Mouse (Mus musculus) embryonic facial prominence, embryonic 10.5 days (tissue): ENCODE measurements around the gene Asb8. TPM values are rescaled to one million over a fixed set of nuclear protein-coding genes. Genes with fewer than 3 reads are reported as not detected.

Experiments
- DNase-seq: peaks from one replicate; pipeline ENCODE4 v3.0.0-alpha.2; 2017; ENCODE audit warnings: low spot score
- H3K27ac ChIP-seq: fragments of 300-500 bp; sonication (generic); replicated peaks from 2 replicates; pipeline ENCODE4 v1.5.1; 2016; ENCODE audit warnings: mild to moderate bottlenecking
- H3K27me3 ChIP-seq: fragments of 300-500 bp; sonication (generic); replicated peaks from 2 replicates; pipeline ENCODE4 v1.6.1; 2016; ENCODE audit warnings: low read depth, mild to moderate bottlenecking; ENCODE audit not compliant: poor library complexity, severe bottlenecking
- H3K36me3 ChIP-seq: fragments of 300-500 bp; sonication (generic); replicated peaks from 2 replicates; pipeline ENCODE4 v1.6.1; 2016; ENCODE audit warnings: mild to moderate bottlenecking, moderate library complexity
- H3K4me1 ChIP-seq: fragments of 300-500 bp; sonication (generic); 2 replicates; pipeline ENCODE4 v1.6.1; 2016
- H3K4me3 ChIP-seq: fragments of 300-500 bp; sonication (generic); 2 replicates; pipeline ENCODE4 v1.5.1; 2016; ENCODE audit warnings: mild to moderate bottlenecking, moderate library complexity
- H3K9me3 ChIP-seq: fragments of 300-500 bp; sonication (generic); 2 replicates; pipeline ENCODE4 v1.6.1; 2016; ENCODE audit warnings: mild to moderate bottlenecking
- WGBS: fragments of 180-500 bp; shearing (Covaris S2); methylation state at CpG from one replicate; pipeline ENCODE4 v1.1.7; 2016; 5-methylcytosine and 5-hydroxymethylcytosine counted together
- polyA plus RNA-seq: library from polyadenylated mRNA; unstranded; fragments of >200 nt; fragmentation: Nextera tagmentation; extraction: Ambion mirVana; gene quantifications from 2 replicates; pipeline ENCODE4 v1.2.1, GENCODE M21; 2016

Asb8 gene
- polyA plus RNA-seq, 1 experiment from 2014 or later: 43.2 TPM

- no peak overlapping the region for H3K27ac ChIP-seq
- no peak overlapping the region for H3K4me3 ChIP-seq
- H3K9me3 ChIP-seq: no peaks in the 10 kb centered on the region
- peaks cover 5% of the 10 kb centered on the region; the same call in 1 of the 2 replicates for H3K4me1 ChIP-seq
- WGBS: 33% methylated on average over 3 of the region's 3 CpGs
- no peaks in the 10 kb centered on the region for H3K27me3 ChIP-seq
- no peaks in the 10 kb centered on the region for H3K36me3 ChIP-seq
- peak; percentile 39 for DNase-seq
Measured at GRCm38 (mm10) chr15:98153625-98154024, 11.8 kb downstream of the Asb8 start.

- H3K27me3 ChIP-seq: no peaks in the 10 kb centered on the region
- H3K4me3 ChIP-seq: no peak overlapping the region
- no peak overlapping the region for H3K27ac ChIP-seq
- H3K4me1 ChIP-seq: peaks cover 5% of the 10 kb centered on the region; the same call in 1 of the 2 replicates
- H3K9me3 ChIP-seq: no peaks in the 10 kb centered on the region
- WGBS: 52% methylated on average over 7 of the region's 7 CpGs
- no peak for DNase-seq
- H3K36me3 ChIP-seq: no peaks in the 10 kb centered on the region
Measured at GRCm38 (mm10) chr15:98152916-98153315, 12.5 kb downstream of the Asb8 start.

- H3K9me3 ChIP-seq: no peaks in the 10 kb centered on the region
- H3K27me3 ChIP-seq: no peaks in the 10 kb centered on the region
- no peak for DNase-seq
- H3K4me3 ChIP-seq: no peak overlapping the region
- no peaks in the 10 kb centered on the region for H3K36me3 ChIP-seq
- H3K4me1 ChIP-seq: peaks cover 23% of the 10 kb centered on the region
- H3K27ac ChIP-seq: no peak overlapping the region
- 78% methylated on average over 10 of the region's 10 CpGs for WGBS
Measured at GRCm38 (mm10) chr15:98149166-98149602, 16.2 kb downstream of the Asb8 start.

GRCm38 (mm10) chr15:98148356-98148755 is 17.1 kb downstream of the Asb8 start:
- peaks cover 24% of the 10 kb centered on the region for H3K4me1 ChIP-seq
- no peak overlapping the region; the same call in 1 of the 2 replicates for H3K27ac ChIP-seq
- H3K9me3 ChIP-seq: no peaks in the 10 kb centered on the region
- DNase-seq: no peak
- H3K36me3 ChIP-seq: no peaks in the 10 kb centered on the region
- WGBS: 78% methylated on average over 3 of the region's 3 CpGs
- no peak overlapping the region for H3K4me3 ChIP-seq
- H3K27me3 ChIP-seq: no peaks in the 10 kb centered on the region

- Histone ChIP-seq H3K27ac (peak overlapping the region; percentile 93), H3K36me3 (peaks cover 19% of the 10 kb centered on the region), H3K27me3 (no peaks in the 10 kb centered on the region), H3K4me1 (peaks cover 18% of the 10 kb centered on the region), H3K9me3 (no peaks in the 10 kb centered on the region), H3K4me3 (peak overlapping the region; percentile 95)
- peak; percentile 95 for DNase-seq
- 1% methylated on average over 38 of the region's 38 CpGs for WGBS
Measured at GRCm38 (mm10) chr15:98145559-98146181, 19.8 kb downstream of the Asb8 start.

GRCm38 (mm10) chr15:98144861-98145507 is 20.4 kb downstream of the Asb8 start:
- Histone ChIP-seq H3K27ac (peak overlapping the region; percentile 93), H3K9me3 (no peaks in the 10 kb centered on the region), H3K27me3 (no peaks in the 10 kb centered on the region), H3K4me3 (peak overlapping the region; percentile 95), H3K4me1 (peaks cover 18% of the 10 kb centered on the region), H3K36me3 (peaks cover 26% of the 10 kb centered on the region)
- DNase-seq: peak; percentile 57
- under 1% methylated on average over 36 of the region's 36 CpGs for WGBS

- no peak overlapping the region for H3K4me3 ChIP-seq
- DNase-seq: no peak
- H3K4me1 ChIP-seq: peaks cover 18% of the 10 kb centered on the region
- WGBS: 83% methylated on average over 10 of the region's 10 CpGs
- no peaks in the 10 kb centered on the region for H3K9me3 ChIP-seq
- H3K27me3 ChIP-seq: no peaks in the 10 kb centered on the region
- peaks cover 49% of the 10 kb centered on the region for H3K36me3 ChIP-seq
- H3K27ac ChIP-seq: no peak overlapping the region
Measured at GRCm38 (mm10) chr15:98142515-98142914, 22.9 kb downstream of the Asb8 start.

- 89% methylated on average over 5 of the region's 5 CpGs for WGBS
- H3K27me3 ChIP-seq: no peaks in the 10 kb centered on the region
- peaks cover 66% of the 10 kb centered on the region for H3K36me3 ChIP-seq
- H3K27ac ChIP-seq: no peak overlapping the region
- no peaks in the 10 kb centered on the region for H3K9me3 ChIP-seq
- H3K4me3 ChIP-seq: no peak overlapping the region
- DNase-seq: no peak
- H3K4me1 ChIP-seq: peaks cover 14% of the 10 kb centered on the region
Measured at GRCm38 (mm10) chr15:98140809-98141208, 24.6 kb downstream of the Asb8 start.

- Histone ChIP-seq H3K27ac (no peak overlapping the region), H3K9me3 (no peaks in the 10 kb centered on the region), H3K4me3 (no peak overlapping the region), H3K36me3 (peaks cover 76% of the 10 kb centered on the region), H3K27me3 (no peaks in the 10 kb centered on the region), H3K4me1 (peaks cover 7% of the 10 kb centered on the region)
- WGBS: 89% methylated on average over 7 of the region's 7 CpGs
- DNase-seq: no peak
Measured at GRCm38 (mm10) chr15:98139763-98140162, 25.7 kb downstream of the Asb8 start.

- no peaks in the 10 kb centered on the region for H3K9me3 ChIP-seq
Measured at GRCm38 (mm10) chr15:98136871-98137270, 28.6 kb downstream of the Asb8 start.

GRCm38 (mm10) chr15:98135671-98136070 is 29.8 kb downstream of the Asb8 start:
- H3K9me3 ChIP-seq: no peaks in the 10 kb centered on the region
- WGBS: 93% methylated on average over 13 of the region's 13 CpGs
- H3K4me3 ChIP-seq: no peak overlapping the region
- no peaks in the 10 kb centered on the region for H3K4me1 ChIP-seq
- no peak overlapping the region for H3K27ac ChIP-seq
- H3K27me3 ChIP-seq: no peaks in the 10 kb centered on the region
- peaks cover 98% of the 10 kb centered on the region for H3K36me3 ChIP-seq
- DNase-seq: no peak

More at GRCm38 (mm10) chr15:98136871-98137270, 28.6 kb downstream of the Asb8 start:
- no peak overlapping the region for H3K4me3 ChIP-seq
- H3K36me3 ChIP-seq: peaks cover 97% of the 10 kb centered on the region
- 93% methylated on average over 9 of the region's 9 CpGs for WGBS
- H3K27me3 ChIP-seq: no peaks in the 10 kb centered on the region
- H3K27ac ChIP-seq: no peak overlapping the region
- no peak for DNase-seq
- H3K4me1 ChIP-seq: no peaks in the 10 kb centered on the region

GRCm38 (mm10) chr15:98134666-98135065 is 30.8 kb downstream of the Asb8 start:
- H3K27me3 ChIP-seq: no peaks in the 10 kb centered on the region
- peaks cover 98% of the 10 kb centered on the region for H3K36me3 ChIP-seq
- no peaks in the 10 kb centered on the region for H3K9me3 ChIP-seq
- no peak overlapping the region for H3K4me3 ChIP-seq
- no peaks in the 10 kb centered on the region for H3K4me1 ChIP-seq
- no peak for DNase-seq
- 85% methylated on average over 3 of the region's 3 CpGs for WGBS
- no peak overlapping the region for H3K27ac ChIP-seq

GRCm38 (mm10) chr15:98134034-98134433 is 31.4 kb downstream of the Asb8 start:
- Histone ChIP-seq H3K27ac (no peak overlapping the region), H3K9me3 (no peaks in the 10 kb centered on the region), H3K4me1 (peaks cover 6% of the 10 kb centered on the region), H3K27me3 (no peaks in the 10 kb centered on the region), H3K36me3 (peaks cover 98% of the 10 kb centered on the region), H3K4me3 (no peak overlapping the region)
- no peak for DNase-seq
- WGBS: 92% methylated on average over 4 of the region's 4 CpGs
